Mouse (Mus musculus): ENCODE measurements around the gene Triml1.

GRCm38 (mm10) chr8:43111205-43111827, 30.0 kb downstream of the Triml1 start:
- no peak for TF ChIP-seq EP300 (IDR thresholded peaks at IDR 0.05; ENCODE audit: low read depth)
- TF ChIP-seq CTCF (IDR thresholded peaks at IDR 0.05; ENCODE audit: low read depth): no peak

Measured in liver, embryonic 14.5 days (tissue).